Mouse (Mus musculus) MEL (cell line): ENCODE data around the gene Tmem106c. TPM values are rescaled to one million over a fixed set of nuclear protein-coding genes. Genes with fewer than 3 reads are reported as not detected.

Experiments used
- DNase-seq: peaks from one replicate; pipeline ENCODE4 v3.0.0; 2011; ENCODE audit warnings: low read depth, low spot score
- H3K27ac ChIP-seq: 2 replicates; pipeline ENCODE4 v1.5.1; 2012; ENCODE audit warnings: low read depth, mild to moderate bottlenecking, control low read depth, low read length, moderate library complexity; ENCODE audit not compliant: control insufficient read depth
- H3K27me3 ChIP-seq, 2 experiments: fragments of 150-350 bp in 1 of 2; sonication (generic) in 1 of 2; 2 replicates each; pipeline ENCODE4 v1.6.1; 2012; ENCODE audit warnings: low read length in 2 of 2, mild to moderate bottlenecking in 2 of 2, improper control_type of control experiment in 1 of 2, moderate library complexity in 1 of 2; ENCODE audit not compliant: insufficient read depth in 2 of 2, control insufficient read depth in 1 of 2
- H3K36me3 ChIP-seq, 2 experiments: 2 replicates each; pipeline ENCODE4 v1.6.1; 2012 to 2014; ENCODE audit warnings: low read length in 2 of 2, improper control_type of control experiment in 1 of 2, inconsistent platforms in 1 of 2, mild to moderate bottlenecking in 1 of 2; ENCODE audit not compliant: insufficient read depth in 2 of 2, control insufficient read depth in 1 of 2
- H3K4me1 ChIP-seq, 2 experiments: fragments of 150-350 bp in 1 of 2; sonication (generic) in 1 of 2; 2 replicates each; pipeline ENCODE4 v1.6.1; 2012; ENCODE audit warnings: low read length in 2 of 2, improper control_type of control experiment in 1 of 2, mild to moderate bottlenecking in 1 of 2; ENCODE audit not compliant: insufficient read depth in 2 of 2, control insufficient read depth in 1 of 2
- H3K4me3 ChIP-seq, 2 experiments: fragments of 150-350 bp in 1 of 2; sonication (generic) in 1 of 2; 2 replicates each; pipeline ENCODE4 v1.5.1; 2012; ENCODE audit warnings: low read depth in 2 of 2, low read length in 2 of 2, mild to moderate bottlenecking in 2 of 2, moderate library complexity in 2 of 2, control low read depth in 1 of 2, improper control_type of control experiment in 1 of 2; ENCODE audit not compliant: control insufficient read depth in 1 of 2, insufficient read depth in 1 of 2
- H3K79me2 ChIP-seq: 2 replicates; pipeline ENCODE4 v1.6.1; 2012; ENCODE audit warnings: mild to moderate bottlenecking, low read length, moderate library complexity; ENCODE audit not compliant: control insufficient read depth, poor library complexity, insufficient read depth
- H3K9ac ChIP-seq: 2 replicates; pipeline ENCODE4 v1.6.1; 2012; ENCODE audit warnings: low read depth, mild to moderate bottlenecking, control low read depth, low read length, moderate library complexity; ENCODE audit not compliant: control insufficient read depth, poor library complexity, severe bottlenecking
- H3K9me3 ChIP-seq: fragments of 150-350 bp; sonication (generic); replicated peaks from 2 replicates; pipeline ENCODE4 v1.6.1; 2012; ENCODE audit warnings: mild to moderate bottlenecking, low read length, improper control_type of control experiment, moderate library complexity; ENCODE audit not compliant: insufficient read depth
- BHLHE40 ChIP-seq: IDR thresholded peaks from 2 replicates; pipeline ENCODE4 v1.6.1; 2012; ENCODE audit warnings: low read depth, mild to moderate bottlenecking, inconsistent platforms, low read length, improper control_type of control experiment, borderline replicate concordance
- CHD1 ChIP-seq: IDR thresholded peaks from 2 replicates; pipeline ENCODE4 v1.6.1; 2012; ENCODE audit warnings: low read depth, mild to moderate bottlenecking, inconsistent platforms, low read length, improper control_type of control experiment
- MAX ChIP-seq: IDR thresholded peaks from 2 replicates; pipeline ENCODE4 v1.6.1; 2011; ENCODE audit warnings: low read length, improper control_type of control experiment
- MAZ ChIP-seq: IDR thresholded peaks from 2 replicates; pipeline ENCODE4 v1.6.1; 2012; ENCODE audit warnings: low read depth, mild to moderate bottlenecking, inconsistent platforms, low read length, improper control_type of control experiment
- MYB ChIP-seq: IDR thresholded peaks from 2 replicates; pipeline ENCODE4 v1.6.1; 2011; ENCODE audit warnings: mild to moderate bottlenecking, low read depth, low read length, improper control_type of control experiment
- NELFE ChIP-seq: IDR thresholded peaks from 2 replicates; pipeline ENCODE4 v1.6.1; 2011; ENCODE audit warnings: low read depth, low read length, improper control_type of control experiment
- NRF1 ChIP-seq: IDR thresholded peaks from 2 replicates; pipeline ENCODE4 v1.6.1; 2014; ENCODE audit warnings: low read depth, mild to moderate bottlenecking, inconsistent platforms, low read length, improper control_type of control experiment, moderate library complexity; ENCODE audit not compliant: poor library complexity, insufficient read depth, severe bottlenecking
- POLR2A ChIP-seq, 2 experiments: IDR thresholded peaks; 2 replicates each; pipeline ENCODE4 v1.6.1; 2011 to 2012; ENCODE audit warnings: low read length in 2 of 2, mild to moderate bottlenecking in 2 of 2, control low read depth in 1 of 2, improper control_type of control experiment in 1 of 2, low read depth in 1 of 2, moderate library complexity in 1 of 2; ENCODE audit not compliant: control insufficient read depth in 1 of 2, insufficient read depth in 1 of 2, poor library complexity in 1 of 2
- RAD21 ChIP-seq: IDR thresholded peaks from 2 replicates; pipeline ENCODE4 v1.6.1; 2011; ENCODE audit warnings: mild to moderate bottlenecking, low read depth, low read length, improper control_type of control experiment
- SIN3A ChIP-seq: IDR thresholded peaks from 2 replicates; pipeline ENCODE4 v1.6.1; 2012; ENCODE audit warnings: low read length, improper control_type of control experiment, inconsistent platforms
- TCF12 ChIP-seq: IDR thresholded peaks from 2 replicates; pipeline ENCODE4 v1.6.1; 2014; ENCODE audit warnings: low read depth, mild to moderate bottlenecking, inconsistent platforms, low read length, improper control_type of control experiment, moderate library complexity
- USF2 ChIP-seq, 2 experiments: IDR thresholded peaks; 2 replicates each; pipeline ENCODE4 v1.6.1; 2011 to 2012; ENCODE audit warnings: improper control_type of control experiment in 2 of 2, low read length in 2 of 2, borderline replicate concordance in 1 of 2, inconsistent platforms in 1 of 2, low read depth in 1 of 2, mild to moderate bottlenecking in 1 of 2; ENCODE audit not compliant: insufficient read depth in 1 of 2
- ZC3H11A ChIP-seq: IDR thresholded peaks from 2 replicates; pipeline ENCODE4 v1.6.1; 2012; ENCODE audit warnings: low read depth, mild to moderate bottlenecking, inconsistent platforms, low read length, improper control_type of control experiment
- polyA plus RNA-seq, 2 experiments: library from polyadenylated mRNA; stranded (reverse) in 1 of 2; unstranded in 1 of 2; fragments of >175 nt in 1 of 2; fragments of >200 nt in 1 of 2; gene quantifications; 2 replicates each; pipeline versions ENCODE4 v1.2.1 to v1.2.4; 2012; ENCODE audit warnings: low replicate concordance in 2 of 2, low read depth in 1 of 2; ENCODE audit not compliant: insufficient read length in 2 of 2, insufficient read depth in 1 of 2, missing spikeins in 1 of 2
- total RNA-seq: library from RNA; depleted of rRNA; stranded (reverse); fragments of 300-350 nt; gene quantifications from 2 replicates; pipeline ENCODE4 v1.2.3, GENCODE M21; 2012

Tmem106c gene
- total and polyA plus RNA-seq, 3 experiments: 54.3 to 121 TPM; not detected in 1

- Histone ChIP-seq H3K4me1 (peaks cover 0 to 3% of the 10 kb centered on the region in 2 experiments; a peak in 1 of 4 replicates), H3K27ac (no peak overlapping the region), H3K4me3 (no peak overlapping the region), H3K9ac (no peak overlapping the region), H3K36me3 (no peaks in the 10 kb centered on the region), H3K79me2 (no peaks in the 10 kb centered on the region), H3K27me3 (peaks cover 0 to 1% of the 10 kb centered on the region in 2 experiments; a peak in 1 of 4 replicates), H3K9me3 (no peaks in the 10 kb centered on the region)
- no peak for TF ChIP-seq NRF1
- no peak for TF ChIP-seq SIN3A
- TF ChIP-seq USF2 (IDR thresholded peaks at IDR 0.05; ENCODE audit: borderline replicate concordance in 1 of 2, insufficient read depth in 1 of 2, low read depth in 1 of 2, low read length in 2 of 2): no peak
- TF ChIP-seq MAX: no peak
- no peak for TF ChIP-seq ZC3H11A
- no peak for TF ChIP-seq POLR2A (IDR thresholded peaks at IDR 0.05; ENCODE audit: control insufficient read depth in 1 of 2, insufficient read depth in 1 of 2, low read depth in 1 of 2, low read length in 2 of 2, poor library complexity in 1 of 2)
- TF ChIP-seq NELFE: no peak
- DNase-seq: no peak
Measured at GRCm38 (mm10) chr15:97990721-97991120, 26.7 kb downstream of the Tmem106c start.

- peaks cover 0 to 3% of the 10 kb centered on the region in 2 experiments; a peak in 1 of 4 replicates for H3K4me1 ChIP-seq
- DNase-seq: no peak
- peaks cover 0 to 1% of the 10 kb centered on the region in 2 experiments; a peak in 1 of 4 replicates for H3K27me3 ChIP-seq
- TF ChIP-seq BHLHE40 (no peak), MAZ (no peak), MYB (no peak), RAD21 (no peak), POLR2A (IDR thresholded peaks at IDR 0.05; ENCODE audit: control insufficient read depth in 1 of 2, insufficient read depth in 1 of 2, low read depth in 1 of 2, low read length in 2 of 2, poor library complexity in 1 of 2) (no peak), CHD1 (no peak), TCF12 (no peak)
- no peaks in the 10 kb centered on the region for H3K79me2 ChIP-seq
- no peak overlapping the region for H3K4me3 ChIP-seq
- no peaks in the 10 kb centered on the region for H3K36me3 ChIP-seq
- H3K27ac ChIP-seq: no peak overlapping the region
- H3K9me3 ChIP-seq: no peaks in the 10 kb centered on the region
- H3K9ac ChIP-seq: no peak overlapping the region
Measured at GRCm38 (mm10) chr15:97991285-97991895, 27.4 kb downstream of the Tmem106c start.
